8 mouse cellular contexts compared by ENCODE assay signal in genomic region chr11:3515216-3515615, GRCm38 (mm10). TPM values are rescaled to one million over a fixed set of nuclear protein-coding genes. Genes with fewer than 3 reads are reported as not detected.
DNase-seq lines count a peak whose midpoint lies in the region; ATAC-seq and TF ChIP-seq lines count a peak whose summit lies in the region.

No protein-coding gene starts in this region.

- TF ChIP-seq CTCF in lung, adult 2 months (IDR thresholded peaks at IDR 0.05; ENCODE audit: insufficient read depth, low read length), result no peak

- H3K27me3 ChIP-seq in embryonic facial prominence, embryonic 13.5 days, result peaks cover 28% of the 10 kb centered on the region
- H3K27me3 ChIP-seq in intestine, embryonic 14.5 days (replicated peaks; ENCODE audit: control insufficient read depth, insufficient read depth, low read length), result no peaks in the 10 kb centered on the region
- peaks cover 33% of the 10 kb centered on the region for H3K27me3 ChIP-seq in neural tube, embryonic 12.5 days (replicated peaks)

- peak overlapping the region; percentile 76 for H3K9ac ChIP-seq in embryonic facial prominence, embryonic 13.5 days
- peak overlapping the region; percentile 51 for H3K9ac ChIP-seq in intestine, embryonic 14.5 days (ENCODE audit: low read length)
- 0 out of 2 replicates have a peak overlapping the region, but pooled peaks have one; percentile 29 for H3K9ac ChIP-seq in neural tube, embryonic 12.5 days

- WGBS in lung, adult 2 months, result 24% methylated on average over 4 of the region's 4 CpGs
- WGBS in embryonic facial prominence, embryonic 13.5 days, result 6% methylated on average over 4 of the region's 4 CpGs
- 19% methylated on average over 4 of the region's 4 CpGs for WGBS in intestine, embryonic 14.5 days
- 8% methylated on average over 4 of the region's 4 CpGs for WGBS in neural tube, embryonic 12.5 days

- no peaks in the 10 kb centered on the region for H3K9me3 ChIP-seq in embryonic facial prominence, embryonic 13.5 days
- no peaks in the 10 kb centered on the region for H3K9me3 ChIP-seq in intestine, embryonic 14.5 days (ENCODE audit: control insufficient read depth, low read length)
- no peaks in the 10 kb centered on the region for H3K9me3 ChIP-seq in neural tube, embryonic 12.5 days

- H3K4me3 ChIP-seq in lung, adult 2 months (replicated peaks; ENCODE audit: extremely low read depth, low read depth, low read length), result peak overlapping the region; percentile 69
- peak overlapping the region; percentile 56 for H3K4me3 ChIP-seq in embryonic facial prominence, embryonic 13.5 days
- peak overlapping the region; percentile 47 for H3K4me3 ChIP-seq in intestine, embryonic 14.5 days (ENCODE audit: low read depth, low read length)
- H3K4me3 ChIP-seq in neural tube, embryonic 12.5 days, result peak overlapping the region; percentile 47

- H3K36me3 ChIP-seq in embryonic facial prominence, embryonic 13.5 days, result peaks cover 14% of the 10 kb centered on the region
- peaks cover 10% of the 10 kb centered on the region for H3K36me3 ChIP-seq in intestine, embryonic 14.5 days (ENCODE audit: control insufficient read depth, insufficient read depth, low read length)
- H3K36me3 ChIP-seq in neural tube, embryonic 12.5 days, result peaks cover 3% of the 10 kb centered on the region; the same call in 1 of the 2 replicates

- no peak for ATAC-seq in embryonic facial prominence, embryonic 13.5 days (ENCODE audit: insufficient number of reproducible peaks, insufficient read depth, low FRiP score, low TSS enrichment, low read depth)
- ATAC-seq in intestine, embryonic 14.5 days (replicated peaks; ENCODE audit: low FRiP score, low TSS enrichment, low read depth), result 0 out of 2 replicates have a peak, but pooled peaks have one; percentile 4
- ATAC-seq in neural tube, embryonic 12.5 days (ENCODE audit: low FRiP score, low read depth), result peak; percentile 11; the same call in 1 of the 2 replicates

- no peak for DNase-seq in lung, adult 2 months
- DNase-seq in lung, postnatal 14 days, result no peak
- DNase-seq in intestine, embryonic 14.5 days (ENCODE audit: low spot score), result no peak
- DNase-seq in ovary, postnatal 14 days (ENCODE audit: low spot score), result no peak
- DNase-seq in embryo, embryonic 11 days, result no peak
- no peak for DNase-seq in c-Kit-positive CD71-positive TER-119-positive erythroid progenitor cells, embryonic 14.5 days (ENCODE audit: low spot score)

- TF ChIP-seq POLR2A in lung, adult 2 months (IDR thresholded peaks at IDR 0.05; ENCODE audit: borderline replicate concordance, extremely low read depth, low read depth, low read length), result no peak

- H3K27ac ChIP-seq in embryonic facial prominence, embryonic 13.5 days, result 0 out of 2 replicates have a peak overlapping the region, but pooled peaks have one; percentile 51
- peak overlapping the region; percentile 48; the same call in 1 of the 2 replicates for H3K27ac ChIP-seq in intestine, embryonic 14.5 days (ENCODE audit: low read depth)
- no peak overlapping the region for H3K27ac ChIP-seq in neural tube, embryonic 12.5 days

- H3K4me2 ChIP-seq in embryonic facial prominence, embryonic 13.5 days, result peak overlapping the region; percentile 82
- H3K4me2 ChIP-seq in intestine, embryonic 14.5 days (ENCODE audit: low read length), result peak overlapping the region; percentile 69
- peak overlapping the region; percentile 69 for H3K4me2 ChIP-seq in neural tube, embryonic 12.5 days (replicated peaks)

- H3K4me1 ChIP-seq in lung, adult 2 months (ENCODE audit: control insufficient read depth, insufficient read depth, low read length), result 0 out of 2 replicates have a peak, but pooled peaks cover 3% of the 10 kb centered on the region
- H3K4me1 ChIP-seq in embryonic facial prominence, embryonic 13.5 days, result peaks cover 35% of the 10 kb centered on the region
- peaks cover 10% of the 10 kb centered on the region; the same call in 1 of the 2 replicates for H3K4me1 ChIP-seq in intestine, embryonic 14.5 days (replicated peaks; ENCODE audit: control insufficient read depth, insufficient read depth, low read length)
- H3K4me1 ChIP-seq in neural tube, embryonic 12.5 days, result peaks cover 22% of the 10 kb centered on the region

RNA-seq across cellular contexts. Expression of gene Selenom, which starts 0.7 kb away (rescaled TPM):
- polyA plus RNA-seq in lung, adult 2 months (2012; rRNA removed), result 111 and 138 TPM in 2 replicates
- polyA plus RNA-seq in embryonic facial prominence, embryonic 13.5 days (2015; fragmentation: Nextera tagmentation; extraction: Ambion mirVana), result 128 and 132 TPM in 2 replicates
- polyA plus RNA-seq in intestine, embryonic 14.5 days (2014; fragmentation: Nextera tagmentation; extraction: Ambion mirVana), result 146 and 160 TPM in 2 replicates
- polyA plus RNA-seq in neural tube, embryonic 12.5 days (2016; fragmentation: Nextera tagmentation; extraction: Ambion mirVana), result 61.8 and 69.1 TPM in 2 replicates

RNA-seq across cellular contexts. Expression of gene Inpp5j, which starts 10.6 kb away (rescaled TPM):
- 2.3 and 2.7 TPM in 2 replicates for polyA plus RNA-seq in lung, adult 2 months (2012; rRNA removed)
- polyA plus RNA-seq in embryonic facial prominence, embryonic 13.5 days (2015; fragmentation: Nextera tagmentation; extraction: Ambion mirVana), result 0.48 and 0.85 TPM in 2 replicates
- 4.1 and 4.3 TPM in 2 replicates for polyA plus RNA-seq in intestine, embryonic 14.5 days (2014; fragmentation: Nextera tagmentation; extraction: Ambion mirVana)
- 1.2 and 1.3 TPM in 2 replicates for polyA plus RNA-seq in neural tube, embryonic 12.5 days (2016; fragmentation: Nextera tagmentation; extraction: Ambion mirVana)

RNA-seq across cellular contexts. Expression of gene Smtn, which starts 25.2 kb away (rescaled TPM):
- polyA plus RNA-seq in lung, adult 2 months (2012; rRNA removed), result 43.1 and 51.6 TPM in 2 replicates
- polyA plus RNA-seq in embryonic facial prominence, embryonic 13.5 days (2015; fragmentation: Nextera tagmentation; extraction: Ambion mirVana), result 43.9 and 46.1 TPM in 2 replicates
- polyA plus RNA-seq in intestine, embryonic 14.5 days (2014; fragmentation: Nextera tagmentation; extraction: Ambion mirVana), result 87.0 and 88.2 TPM in 2 replicates
- polyA plus RNA-seq in neural tube, embryonic 12.5 days (2016; fragmentation: Nextera tagmentation; extraction: Ambion mirVana), result 34.3 and 37.9 TPM in 2 replicates

RNA-seq across cellular contexts. Expression of gene Pla2g3, which starts 27.1 kb away (rescaled TPM):
- 0.50 and 3.1 TPM in 2 replicates for polyA plus RNA-seq in lung, adult 2 months (2012; rRNA removed)
- polyA plus RNA-seq in embryonic facial prominence, embryonic 13.5 days (2015; fragmentation: Nextera tagmentation; extraction: Ambion mirVana), result 0.51 and 0.60 TPM in 2 replicates
- polyA plus RNA-seq in intestine, embryonic 14.5 days (2014; fragmentation: Nextera tagmentation; extraction: Ambion mirVana), result 0.61 and 0.75 TPM in 2 replicates
- 1.0 and 1.3 TPM in 2 replicates for polyA plus RNA-seq in neural tube, embryonic 12.5 days (2016; fragmentation: Nextera tagmentation; extraction: Ambion mirVana)
